Mouse (Mus musculus) liver, postnatal 0 days (tissue): ENCODE data around the gene Rsph10b. TPM values are rescaled to one million over a fixed set of nuclear protein-coding genes. Genes with fewer than 3 reads are reported as not detected.

Experiments used
- ATAC-seq: fragments of 200-750 bp; cut with Nextera tagmentation; 2 replicates; pipeline ENCODE4 v1.8.0; 2017; ENCODE audit warnings: mild to moderate bottlenecking, moderate library complexity
- DNase-seq: peaks from one replicate; pipeline ENCODE4 v3.0.0-alpha.2; 2016
- H3K27ac ChIP-seq: fragments of 300-500 bp; sonication (generic); 2 replicates; pipeline ENCODE4 v1.5.1; 2014; ENCODE audit warnings: antibody characterized with exemption, moderate library complexity, mild to moderate bottlenecking, low read depth
- H3K27me3 ChIP-seq: fragments of 300-500 bp; sonication (generic); 2 replicates; pipeline ENCODE4 v1.6.1; 2014; ENCODE audit warnings: low read length, control low read depth, mixed read lengths; ENCODE audit not compliant: insufficient read depth
- H3K36me3 ChIP-seq: fragments of 300-500 bp; sonication (generic); replicated peaks from 2 replicates; pipeline ENCODE4 v1.6.1; 2014; ENCODE audit warnings: mild to moderate bottlenecking, control low read depth, low read length, moderate library complexity, mixed read lengths; ENCODE audit not compliant: insufficient read depth
- H3K4me1 ChIP-seq: fragments of 300-500 bp; sonication (generic); 2 replicates; pipeline ENCODE4 v1.6.1; 2014; ENCODE audit warnings: antibody characterized with exemption, mild to moderate bottlenecking, control low read depth; ENCODE audit not compliant: insufficient read depth
- H3K4me2 ChIP-seq: fragments of 300-500 bp; sonication (generic); 2 replicates; pipeline ENCODE4 v1.6.1; 2014; ENCODE audit warnings: low read depth, mild to moderate bottlenecking, low read length, moderate library complexity, mixed read lengths
- H3K4me3 ChIP-seq: fragments of 300-500 bp; sonication (generic); 2 replicates; pipeline ENCODE4 v1.5.1; 2014; ENCODE audit warnings: low read depth, low read length
- H3K9ac ChIP-seq: fragments of 300-500 bp; sonication (generic); replicated peaks from 2 replicates; pipeline ENCODE4 v1.6.1; 2014; ENCODE audit warnings: mild to moderate bottlenecking, moderate library complexity
- H3K9me3 ChIP-seq: fragments of 300-500 bp; sonication (generic); 2 replicates; pipeline ENCODE4 v1.6.1; 2016; ENCODE audit warnings: mild to moderate bottlenecking, control low read depth, low read length, mixed read lengths
- CTCF ChIP-seq: sonication (generic); IDR thresholded peaks from 2 replicates; pipeline ENCODE4 v1.5.1; 2016; ENCODE audit warnings: antibody characterized with exemption, low read depth
- EP300 ChIP-seq: IDR thresholded peaks from 2 replicates; pipeline ENCODE4 v1.6.1; 2016; ENCODE audit warnings: antibody characterized with exemption, low read depth, mild to moderate bottlenecking
- whole genome bisulfite sequencing: fragments of 180-500 bp; shearing (Covaris S2); extraction: QIAGEN DNeasy Blood & Tissue Kit; methylation state at CpG from one replicate; pipeline ENCODE4 v1.1.7; 2014; ENCODE audit not compliant: insufficient replicate concordance; 5-methylcytosine and 5-hydroxymethylcytosine counted together
- polyA plus RNA-seq: library from polyadenylated mRNA; unstranded; fragments of >200 nt; fragmentation: Nextera tagmentation; extraction: Ambion mirVana; gene quantifications from 2 replicates; pipeline ENCODE4 v1.2.1, GENCODE M21; 2015

Rsph10b gene
- polyA plus RNA-seq, 1 experiment from 2014 or later, result 0.23 TPM

DNA sequence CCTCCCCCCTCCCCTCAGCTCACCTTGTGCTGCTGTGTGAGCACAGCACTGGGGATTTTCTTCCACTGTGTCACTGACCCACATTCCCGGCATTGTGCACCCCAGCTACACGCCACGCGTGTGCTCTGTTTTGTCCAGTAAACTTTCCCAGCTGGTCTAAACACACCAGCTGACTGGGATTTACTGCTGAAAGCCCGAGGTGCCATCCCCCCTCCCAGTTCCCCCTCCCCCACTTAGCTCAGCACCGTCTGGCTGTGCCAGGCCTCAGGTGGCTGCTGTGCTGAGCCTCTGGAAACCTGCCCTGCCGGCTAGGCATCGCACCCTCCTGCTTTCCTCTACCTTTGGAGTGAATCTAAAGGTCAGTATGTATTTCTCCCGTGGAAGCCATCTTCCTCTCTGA, 48.0 kb downstream of the Rsph10b start:
- H3K4me2 ChIP-seq, result no peak overlapping the region
- no peak for TF ChIP-seq CTCF
- no peak for TF ChIP-seq EP300
- ATAC-seq (no peak), DNase-seq (no peak)
- peaks cover 12% of the 10 kb centered on the region for H3K4me1 ChIP-seq
- WGBS, result 57% methylated on average over 9 of the region's 9 CpGs
- no peak overlapping the region for H3K4me3 ChIP-seq
- H3K36me3 ChIP-seq, result peaks cover 11% of the 10 kb centered on the region; the same call in 1 of the 2 replicates
- H3K27me3 ChIP-seq, result no peaks in the 10 kb centered on the region
- no peaks in the 10 kb centered on the region for H3K9me3 ChIP-seq
- H3K27ac ChIP-seq, result no peak overlapping the region
- H3K9ac ChIP-seq, result no peak overlapping the region

DNA sequence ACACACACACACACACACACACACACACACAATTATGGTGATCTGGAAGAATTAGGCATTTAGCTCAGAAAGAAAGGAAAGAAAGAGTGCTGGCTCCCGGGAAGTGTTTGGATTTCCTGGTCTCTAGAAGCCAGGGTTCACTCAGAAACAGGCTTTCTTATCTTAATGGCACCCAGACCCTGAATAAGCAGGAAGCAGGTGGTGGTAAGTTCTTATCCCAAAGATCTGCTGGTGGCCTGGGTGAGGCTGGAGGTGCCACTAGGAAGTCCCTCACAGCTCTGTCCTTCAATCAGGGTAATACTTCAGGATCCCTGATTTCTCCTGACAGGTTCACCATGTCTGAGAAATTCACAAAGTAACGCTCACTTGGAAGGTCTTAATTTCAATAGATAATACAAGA, 49.5 kb downstream of the Rsph10b start:
- DNase-seq (no peak), ATAC-seq (no peak)
- Histone ChIP-seq H3K36me3 (peaks cover 18% of the 10 kb centered on the region), H3K4me2 (no peak overlapping the region), H3K9ac (no peak overlapping the region), H3K4me1 (0 out of 2 replicates have a peak, but pooled peaks cover 3% of the 10 kb centered on the region), H3K9me3 (no peaks in the 10 kb centered on the region), H3K4me3 (no peak overlapping the region), H3K27me3 (no peaks in the 10 kb centered on the region), H3K27ac (no peak overlapping the region)
- WGBS, result 62% methylated on average over 2 of the region's 2 CpGs
- TF ChIP-seq EP300, result no peak
- no peak for TF ChIP-seq CTCF

DNA sequence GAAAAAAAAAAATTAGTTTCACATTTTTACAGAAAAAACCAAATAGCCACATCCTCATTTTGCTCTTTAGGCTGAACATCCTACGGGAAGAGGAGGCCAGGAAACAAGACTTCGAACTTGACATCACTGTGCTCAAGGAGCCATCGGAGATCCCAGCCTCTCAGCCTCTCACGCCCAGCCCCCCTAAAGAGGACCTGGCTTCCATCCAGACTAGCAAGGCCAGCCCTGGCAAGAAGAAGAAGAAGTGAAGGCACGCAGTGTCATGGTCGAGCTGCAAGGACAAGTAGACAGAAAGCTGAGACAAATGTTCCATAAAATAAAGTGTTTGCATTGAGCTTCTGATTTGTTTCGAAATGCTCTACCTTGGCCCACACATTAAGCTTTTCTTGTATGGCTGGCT, 52.5 kb downstream of the Rsph10b start:
- no peak overlapping the region for H3K27ac ChIP-seq
- peaks cover 4% of the 10 kb centered on the region; the same call in 1 of the 2 replicates for H3K4me1 ChIP-seq
- no peak overlapping the region for H3K4me2 ChIP-seq
- 88% methylated on average over 7 of the region's 7 CpGs for WGBS
- DNase-seq (no peak), ATAC-seq (no peak)
- H3K9me3 ChIP-seq, result no peaks in the 10 kb centered on the region
- H3K9ac ChIP-seq, result no peak overlapping the region
- no peak overlapping the region for H3K4me3 ChIP-seq
- H3K27me3 ChIP-seq, result no peaks in the 10 kb centered on the region
- H3K36me3 ChIP-seq, result peaks cover 42% of the 10 kb centered on the region
- TF ChIP-seq CTCF (no peak), EP300 (no peak)

DNA sequence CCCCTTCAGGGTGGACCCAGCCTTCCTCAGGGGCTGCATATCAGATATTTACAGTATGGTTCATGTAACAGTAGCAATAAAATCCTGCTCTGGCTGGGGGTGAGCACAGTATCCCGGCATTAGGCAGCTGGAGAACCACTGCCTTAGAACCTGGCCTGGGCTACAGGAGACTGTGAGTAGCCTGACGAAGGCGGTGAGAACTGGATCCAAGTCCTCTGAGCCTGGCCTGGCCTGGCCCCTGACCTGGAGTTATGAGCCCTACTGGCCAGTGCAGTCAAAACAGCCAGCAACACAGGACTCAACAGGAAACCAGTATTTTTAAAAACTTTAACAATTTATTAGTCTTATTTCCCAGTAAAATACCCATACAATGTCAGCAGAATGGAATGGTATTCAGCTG, 54.8 kb downstream of the Rsph10b start:
- WGBS, result 96% methylated on average over 3 of the region's 3 CpGs
- no peak overlapping the region for H3K4me2 ChIP-seq
- TF ChIP-seq EP300, result no peak
- TF ChIP-seq CTCF, result no peak
- H3K4me3 ChIP-seq, result no peak overlapping the region
- H3K27me3 ChIP-seq, result no peaks in the 10 kb centered on the region
- no peaks in the 10 kb centered on the region for H3K9me3 ChIP-seq
- H3K9ac ChIP-seq, result no peak overlapping the region
- peaks cover 4% of the 10 kb centered on the region; the same call in 1 of the 2 replicates for H3K4me1 ChIP-seq
- no peak for ATAC-seq
- H3K36me3 ChIP-seq, result peaks cover 61% of the 10 kb centered on the region
- no peak for DNase-seq
- H3K27ac ChIP-seq, result no peak overlapping the region

DNA sequence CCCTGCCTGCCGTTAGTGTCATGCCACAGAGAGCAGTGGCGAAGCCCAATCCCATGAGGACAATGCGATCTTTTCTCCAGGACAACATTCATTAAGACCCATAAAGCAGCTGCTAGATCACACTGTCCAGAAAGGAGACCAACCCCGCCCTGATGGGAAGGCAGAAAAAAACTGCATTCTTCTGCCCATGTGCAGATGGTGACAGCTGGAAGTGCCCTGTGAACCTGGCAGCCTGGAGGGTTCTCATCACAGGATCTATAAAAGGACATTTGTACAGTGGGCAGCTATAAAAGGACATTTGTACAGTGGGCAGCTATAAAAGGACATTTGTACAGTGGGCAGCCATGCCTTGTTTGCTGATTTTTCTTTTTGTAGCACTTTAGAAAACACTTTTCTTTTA, 56.2 kb downstream of the Rsph10b start:
- ATAC-seq, result no peak
- TF ChIP-seq CTCF (no peak), EP300 (no peak)
- Histone ChIP-seq H3K4me1 (peaks cover 4% of the 10 kb centered on the region; the same call in 1 of the 2 replicates), H3K27ac (no peak overlapping the region), H3K4me3 (no peak overlapping the region), H3K27me3 (no peaks in the 10 kb centered on the region), H3K36me3 (peaks cover 63% of the 10 kb centered on the region), H3K9ac (no peak overlapping the region), H3K9me3 (no peaks in the 10 kb centered on the region), H3K4me2 (no peak overlapping the region)
- no peak for DNase-seq
- 92% methylated on average over 4 of the region's 4 CpGs for WGBS

DNA sequence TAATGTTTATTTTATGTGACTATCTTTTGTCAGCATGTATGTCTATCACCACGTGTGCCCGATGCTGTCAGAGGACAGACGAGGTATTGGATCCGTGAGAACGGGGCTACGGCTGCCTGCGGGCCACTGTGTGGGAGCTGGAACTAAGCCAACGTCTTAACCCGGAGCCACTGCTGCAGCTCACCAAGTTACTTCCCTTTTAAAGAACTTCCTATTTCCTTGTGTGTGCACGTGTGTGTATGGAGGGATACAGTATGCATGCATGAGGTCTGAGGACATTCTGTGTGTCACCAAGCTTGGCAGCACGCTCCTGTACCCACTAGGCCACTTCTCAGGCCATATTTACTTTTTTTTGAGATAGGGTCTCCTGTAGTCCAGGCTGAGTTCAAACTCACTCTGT, 57.3 kb downstream of the Rsph10b start:
- H3K27me3 ChIP-seq, result no peaks in the 10 kb centered on the region
- ATAC-seq, result peak; percentile 45; the same call in 1 of the 2 replicates
- H3K27ac ChIP-seq, result no peak overlapping the region
- H3K4me3 ChIP-seq, result no peak overlapping the region
- TF ChIP-seq CTCF (no peak), EP300 (no peak)
- peaks cover 69% of the 10 kb centered on the region for H3K36me3 ChIP-seq
- H3K4me1 ChIP-seq, result peaks cover 4% of the 10 kb centered on the region; the same call in 1 of the 2 replicates
- no peak overlapping the region for H3K4me2 ChIP-seq
- H3K9ac ChIP-seq, result no peak overlapping the region
- DNase-seq, result no peak
- no peaks in the 10 kb centered on the region for H3K9me3 ChIP-seq
- WGBS, result 46% methylated on average over 11 of the region's 11 CpGs

DNA sequence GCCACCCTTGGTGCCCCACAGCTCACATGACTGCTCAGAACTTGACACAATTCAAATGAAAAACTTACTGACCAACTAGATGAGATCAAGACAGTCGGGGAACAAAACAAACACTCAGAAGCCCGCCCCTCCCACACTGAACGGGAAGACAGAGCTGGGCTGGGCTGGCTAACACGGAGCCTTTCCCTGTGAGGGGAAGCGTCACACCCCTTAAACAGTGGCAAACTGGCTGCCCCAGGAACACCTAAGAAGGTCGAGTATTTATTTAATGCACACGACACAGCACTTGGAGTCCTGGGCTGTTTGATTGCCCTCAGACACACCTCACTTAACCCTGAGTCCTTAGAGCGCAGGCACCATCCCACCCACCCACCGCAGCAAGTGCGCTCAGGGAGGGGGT, 59.8 kb downstream of the Rsph10b start:
- Histone ChIP-seq H3K27me3 (no peaks in the 10 kb centered on the region), H3K9ac (no peak overlapping the region), H3K36me3 (peaks cover 71% of the 10 kb centered on the region), H3K27ac (no peak overlapping the region), H3K4me3 (no peak overlapping the region), H3K4me1 (peaks cover 4% of the 10 kb centered on the region; the same call in 1 of the 2 replicates), H3K4me2 (no peak overlapping the region), H3K9me3 (no peaks in the 10 kb centered on the region)
- 88% methylated on average over 10 of the region's 10 CpGs for WGBS
- ATAC-seq (no peak), DNase-seq (no peak)
- TF ChIP-seq EP300 (no peak), CTCF (no peak)
